Mouse (Mus musculus): Measurements from ENCODE around the gene Zfp791. TPM values are rescaled to one million over a fixed set of nuclear protein-coding genes. Genes with fewer than 3 reads are reported as not detected.
"Not testable (repeated sequence)": the region's sequence is repeated elsewhere in the genome, so short reads cannot be mapped to it uniquely, and the experiment has no call there.

Gene Zfp791
- total RNA-seq, 2 experiments from 2014 or later, result 2.5 to 2.8 TPM

DNA sequence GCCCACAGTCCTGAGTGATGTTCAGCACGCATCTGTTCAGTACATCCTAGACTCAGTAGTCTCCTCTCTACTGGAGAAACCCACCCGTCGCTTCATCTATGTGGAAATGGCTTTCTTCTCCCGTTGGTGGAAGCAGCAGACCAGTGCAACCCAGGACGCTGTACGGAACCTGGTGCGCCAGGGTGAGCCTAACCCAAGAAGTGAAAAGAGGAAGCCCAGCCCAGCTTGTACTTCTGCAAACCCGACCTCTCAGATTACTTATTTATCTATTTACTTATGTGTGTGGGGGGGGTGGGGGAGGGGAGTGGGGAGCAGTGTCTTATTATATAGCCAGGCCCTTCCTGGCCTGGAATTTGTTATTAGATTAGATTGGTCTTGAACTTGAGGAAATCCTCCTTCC, 38.3 kb downstream of the Zfp791 start:
- intact Hi-C loops (cut with DNase I), result loop anchor here (5.0 kb wide), 2 partner anchors 213 to 323 kb away; partner anchors contain the start of genes Orc6 and Vps35

DNA sequence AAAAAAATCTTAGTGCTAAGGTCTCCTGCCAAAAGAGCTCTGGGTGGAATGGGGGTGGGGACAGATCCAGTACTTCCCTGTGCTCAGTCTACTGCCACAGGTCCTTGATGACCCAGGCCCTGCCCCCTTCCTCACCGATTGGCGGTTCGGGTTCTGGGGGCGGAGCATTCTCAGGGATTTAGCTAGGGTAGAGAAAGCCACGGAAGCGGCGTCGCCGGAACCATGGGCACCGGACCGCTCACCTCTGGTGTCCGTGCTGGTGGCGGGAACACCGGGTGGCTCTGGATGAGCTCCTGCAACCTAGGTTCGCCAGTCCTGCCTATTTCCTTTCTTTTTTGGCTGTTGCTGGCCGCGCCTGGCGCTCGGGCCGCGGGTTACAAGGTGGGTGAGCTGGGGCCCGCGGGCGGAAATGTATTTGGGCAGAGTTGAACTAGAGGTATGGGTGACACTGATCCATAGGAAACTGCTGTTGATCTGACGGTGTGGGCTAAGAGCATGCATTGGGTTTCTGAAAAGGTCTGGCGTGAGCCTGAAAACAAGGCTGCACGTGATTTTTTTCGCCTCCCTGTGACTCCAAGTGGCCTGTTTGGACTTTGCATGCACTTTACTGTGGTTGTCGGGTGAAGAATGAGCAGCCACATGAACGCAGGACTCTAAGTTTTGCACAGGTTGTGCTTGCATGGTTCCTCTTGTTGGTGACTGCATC, 39.6 kb downstream of the Zfp791 start, which contains the start of gene Man2b1:
Gene Man2b1 (plus strand): TSS at position 163 of the 706 bp plus-strand sequence.
- peak; percentile 92 to 93 for DNase-seq
- intact Hi-C loops (cut with DNase I), result loop anchor here (5.0 kb wide), 2 partner anchors 214 to 324 kb away; partner anchors contain the start of genes Orc6 and Vps35

More for the DNA sequence above, 38.3 kb downstream of the Zfp791 start:
- DNase-seq, result no peak

- DNase-seq, result not testable (repeated sequence)
- intact Hi-C loops (cut with DNase I), result loop anchor here (5.0 kb wide), 2 partner anchors 215 to 325 kb away; partner anchors contain the start of genes Orc6 and Vps35
Measured at GRCm38 (mm10) chr8:85082169-85082568, 40.7 kb downstream of the Zfp791 start.

DNA sequence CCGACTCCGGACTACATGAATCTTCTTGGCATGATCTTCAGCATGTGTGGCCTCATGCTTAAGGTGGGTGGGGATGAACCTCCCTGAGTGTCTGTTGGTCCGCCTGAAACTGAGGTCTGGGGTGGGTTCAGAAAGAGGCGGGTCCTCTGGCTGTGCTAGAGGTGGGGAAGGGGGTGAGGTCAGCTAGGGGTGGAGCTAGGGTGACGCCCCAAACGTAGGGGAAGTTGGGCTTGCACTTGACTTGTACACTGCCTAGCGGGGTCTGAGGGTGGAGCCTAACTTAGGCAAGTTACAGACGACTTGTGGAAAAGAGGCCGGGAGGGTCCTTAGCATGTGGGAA, 41.7 kb downstream of the Zfp791 start, which contains the start of gene Wdr83:
Gene Wdr83 (minus strand): TSS at position 91 of the 340 bp plus-strand sequence.
- intact Hi-C loops (cut with DNase I), result loop anchor here (5.0 kb wide), 2 partner anchors 216 to 326 kb away; partner anchors contain the start of genes Orc6 and Vps35
- peak in 1 of 2 experiments; percentile 44 for DNase-seq

DNA sequence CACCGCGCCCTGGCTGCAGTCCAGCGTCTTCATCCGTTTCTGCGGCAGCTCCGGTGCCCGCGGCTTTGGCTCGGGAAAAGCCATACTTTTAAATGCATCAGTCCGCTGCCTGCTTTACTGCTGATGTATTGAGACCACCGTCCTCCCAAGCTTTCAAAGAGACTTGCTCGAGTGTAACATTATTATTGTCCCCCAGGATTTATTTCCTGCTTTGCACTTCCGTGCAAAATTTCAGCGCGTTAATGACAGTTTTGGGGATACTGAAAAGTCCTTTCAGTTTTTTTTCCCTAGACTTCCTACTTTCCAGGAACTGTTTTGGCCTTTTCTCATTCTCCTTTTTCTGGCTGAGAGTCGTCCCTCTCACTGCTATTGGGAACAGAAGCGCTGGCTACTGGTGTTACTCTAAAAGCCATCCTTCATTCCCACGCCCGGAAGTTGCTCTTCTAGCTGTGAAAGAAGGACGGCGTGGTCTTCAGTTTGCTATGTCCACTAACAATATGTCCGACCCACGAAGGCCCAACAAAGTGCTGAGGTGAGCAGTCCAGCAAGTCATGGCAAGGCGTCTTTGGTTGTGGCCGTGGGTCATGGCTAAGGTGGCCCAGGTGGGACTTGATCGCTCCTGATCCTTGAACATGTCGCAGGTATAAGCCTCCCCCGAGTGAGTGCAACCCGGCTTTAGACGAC, 42.2 kb downstream of the Zfp791 start, which contains the start of gene Wdr83os:
Gene Wdr83os (plus strand): TSS at position 209 of the 684 bp plus-strand sequence.
- intact Hi-C loops (cut with DNase I), result loop anchor here (5.0 kb wide), 2 partner anchors 217 to 327 kb away; partner anchors contain the start of genes Orc6 and Vps35
- peak; percentile 74 to 81 for DNase-seq

DNA sequence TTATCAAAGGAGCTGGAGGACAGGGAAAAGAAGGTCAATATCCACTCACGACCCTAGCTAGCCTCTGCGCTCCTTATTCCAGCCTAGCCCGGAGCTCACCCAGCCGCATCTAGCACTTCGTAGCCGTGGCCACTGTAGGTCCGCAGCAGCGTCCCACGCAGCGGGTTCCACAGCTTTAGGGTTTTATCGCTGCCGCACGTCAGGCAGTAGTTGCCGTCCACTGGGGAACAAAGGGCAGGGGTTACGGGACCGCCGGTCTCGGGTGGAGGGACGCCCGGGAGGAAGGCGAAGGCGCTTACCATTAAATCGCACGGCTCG, 42.7 kb downstream of the Zfp791 start:
- DNase-seq, result no peak
- intact Hi-C loops (cut with DNase I), result loop anchor here (5.0 kb wide), 2 partner anchors 217 to 327 kb away; partner anchors contain the start of genes Orc6 and Vps35

GRCm38 (mm10) chr8:85076993-85077392, 45.9 kb downstream of the Zfp791 start:
- DNase-seq, result peak; percentile 83 to 89
- intact Hi-C loops (cut with DNase I), result loop anchor here (1.0 to 5.0 kb wide), 2 partner anchors 94 to 195 kb away; no protein-coding TSS in a partner anchor

DNA sequence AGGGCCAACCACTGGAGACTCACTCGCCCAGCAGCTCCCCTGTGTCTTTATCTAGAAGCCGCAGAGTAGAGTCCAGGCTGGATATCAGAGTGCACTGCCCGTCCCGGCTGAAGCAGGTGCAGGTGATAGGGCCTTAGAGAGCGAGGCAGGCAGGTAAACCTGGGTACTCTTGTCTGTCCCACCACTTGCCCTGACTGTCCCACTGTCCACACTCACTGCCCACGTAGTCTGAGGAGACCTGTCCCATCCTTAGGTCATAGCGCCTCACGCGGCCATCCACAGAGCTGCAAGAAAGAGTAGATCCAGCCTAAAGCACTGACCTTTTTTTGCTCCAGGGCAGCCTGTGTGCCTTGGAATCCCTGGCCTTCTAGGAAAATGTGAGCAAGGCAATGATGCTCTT, 46.9 kb downstream of the Zfp791 start:
- intact Hi-C loops (cut with DNase I), result loop anchor here (5.0 kb wide), 1 partner anchor 196 kb away; no protein-coding TSS in a partner anchor
- peak; percentile 46 to 65 for DNase-seq

- intact Hi-C loops (cut with DNase I), result loop anchor here (5.0 kb wide), 1 partner anchor 198 kb away; no protein-coding TSS in a partner anchor
Measured at GRCm38 (mm10) chr8:85074617-85075016, 48.3 kb downstream of the Zfp791 start.

DNA sequence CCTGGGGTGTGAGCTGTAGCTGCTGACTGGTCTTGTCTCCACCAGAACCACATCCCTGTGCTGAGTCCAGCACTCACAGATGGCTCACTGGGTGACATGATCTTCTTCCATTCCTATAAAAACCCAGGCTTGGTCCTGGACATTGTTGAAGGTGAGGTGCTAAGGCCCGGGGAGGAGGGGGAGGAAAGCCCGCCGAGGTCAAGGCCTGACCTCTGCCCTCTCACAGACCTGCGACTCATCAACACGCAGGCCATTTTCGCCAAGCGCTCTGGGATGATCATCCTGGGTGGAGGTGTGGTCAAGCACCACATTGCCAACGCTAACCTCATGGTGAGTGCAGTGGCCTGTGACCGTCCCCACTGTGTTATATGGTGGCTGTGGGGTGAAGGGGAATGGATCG, 48.7 kb downstream of the Zfp791 start:
- intact Hi-C loops (cut with DNase I), result no loop called here
- DNase-seq, result no peak

More at GRCm38 (mm10) chr8:85074617-85075016, 48.3 kb downstream of the Zfp791 start:
- no peak for DNase-seq

GRCm38 (mm10) chr8:85073041-85073612, 49.8 kb downstream of the Zfp791 start:
- intact Hi-C loops (cut with DNase I), result no loop called here
- DNase-seq, result no peak

DNA sequence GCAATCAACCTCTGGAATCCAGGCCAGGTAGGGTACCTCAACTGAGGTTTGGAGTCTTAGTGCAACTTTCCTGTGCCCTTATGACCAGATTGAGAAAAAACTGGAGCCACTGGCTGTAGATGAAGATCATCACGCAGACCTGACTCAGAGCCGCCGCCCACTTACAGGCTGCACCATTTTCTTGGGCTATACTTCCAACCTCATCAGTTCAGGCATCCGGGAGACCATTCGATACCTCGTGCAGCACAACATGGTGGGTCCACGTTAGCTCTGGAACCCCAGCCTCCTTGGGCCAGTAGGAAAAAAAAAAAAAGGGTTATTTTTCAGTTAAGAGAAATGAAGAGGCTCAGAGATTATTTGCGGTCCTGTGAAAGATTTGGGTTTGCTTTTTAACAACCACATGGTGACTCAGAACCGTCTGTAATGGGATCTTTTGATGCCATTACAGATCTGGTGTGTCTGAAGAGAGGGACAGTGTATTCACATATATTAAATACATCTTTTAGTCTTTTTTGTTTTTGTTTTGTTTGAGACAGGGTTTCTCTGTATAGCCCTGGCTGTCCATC, 50.4 kb downstream of the Zfp791 start:
- DNase-seq, result no peak
- intact Hi-C loops (cut with DNase I), result no loop called here

- intact Hi-C loops (cut with DNase I), result no loop called here
Measured at GRCm38 (mm10) chr8:85071514-85072281, 51.2 kb downstream of the Zfp791 start, which contains the start of gene Dhps. Gene Dhps, plus strand, starts transcription at chr8:85071757.

DNA sequence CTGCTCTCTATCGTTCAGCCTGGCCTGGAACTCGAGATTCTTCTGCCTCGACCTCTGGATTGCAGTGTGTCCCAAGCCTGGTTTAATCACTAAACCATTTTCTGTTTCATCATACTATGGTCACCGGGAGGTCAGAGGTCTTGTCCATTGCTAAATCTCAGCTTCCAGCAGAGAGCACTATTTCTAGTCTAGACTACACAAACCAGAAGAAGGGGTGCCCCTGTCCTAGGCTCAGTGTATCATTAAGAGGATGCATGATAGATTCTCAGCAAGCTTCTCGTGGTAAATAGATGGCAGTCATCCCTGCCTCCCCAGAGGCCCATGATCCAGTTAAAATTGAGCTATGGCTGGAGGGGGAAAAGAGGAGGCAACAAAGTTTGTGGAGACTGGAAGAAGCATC, 51.9 kb downstream of the Zfp791 start:
- intact Hi-C loops (cut with DNase I), result no loop called here
- DNase-seq, result peak in 1 of 2 experiments; percentile 22

More at GRCm38 (mm10) chr8:85071514-85072281, 51.2 kb downstream of the Zfp791 start, which contains the start of gene Dhps:
- peak; percentile 93 to 94 for DNase-seq

DNA sequence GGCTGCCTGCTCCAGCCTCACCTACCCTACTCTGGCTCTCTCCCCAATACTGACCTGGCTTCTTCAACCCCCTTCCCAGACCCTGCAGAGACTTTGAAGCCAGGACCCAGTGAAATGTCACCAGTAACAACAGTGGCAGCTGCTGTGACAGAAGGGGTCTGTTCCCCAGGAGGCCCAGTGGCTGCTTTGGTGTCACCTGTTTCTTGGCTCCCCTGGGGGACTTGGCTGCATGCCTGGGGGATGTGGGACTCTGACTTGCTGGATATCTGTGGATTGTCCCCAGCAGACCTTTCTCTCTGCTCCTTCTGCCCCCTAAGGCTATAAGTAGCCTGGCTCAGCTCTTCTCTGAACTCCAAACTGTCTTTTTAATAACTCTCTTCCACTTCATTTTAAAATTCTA, 54.9 kb downstream of the Zfp791 start, which contains the start of gene Gm5741:
Gene Gm5741 (minus strand): TSS at position 1 of the 400 bp plus-strand sequence.
- no peak for DNase-seq
- intact Hi-C loops (cut with DNase I), result no loop called here

DNA sequence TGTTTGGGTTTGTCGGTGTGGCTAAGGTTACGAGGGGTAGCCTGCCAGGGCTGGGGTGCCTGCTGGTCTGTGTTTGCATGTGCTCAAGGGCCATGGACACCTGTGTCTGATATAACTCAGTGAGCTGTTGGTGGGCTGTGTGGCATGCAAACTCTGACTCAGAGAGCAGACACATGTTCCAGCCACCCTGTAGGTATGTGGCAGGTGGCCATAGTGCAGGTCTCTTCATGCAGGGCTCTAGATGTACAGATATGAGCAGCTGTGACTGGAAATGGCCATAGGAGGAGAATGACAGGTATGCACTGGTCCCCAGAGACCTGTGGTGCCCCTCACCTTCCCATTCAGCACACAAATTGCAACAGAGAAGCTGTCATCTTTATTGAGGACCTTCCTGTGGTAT, 55.7 kb downstream of the Zfp791 start:
- intact Hi-C loops (cut with DNase I), result no loop called here

DNA sequence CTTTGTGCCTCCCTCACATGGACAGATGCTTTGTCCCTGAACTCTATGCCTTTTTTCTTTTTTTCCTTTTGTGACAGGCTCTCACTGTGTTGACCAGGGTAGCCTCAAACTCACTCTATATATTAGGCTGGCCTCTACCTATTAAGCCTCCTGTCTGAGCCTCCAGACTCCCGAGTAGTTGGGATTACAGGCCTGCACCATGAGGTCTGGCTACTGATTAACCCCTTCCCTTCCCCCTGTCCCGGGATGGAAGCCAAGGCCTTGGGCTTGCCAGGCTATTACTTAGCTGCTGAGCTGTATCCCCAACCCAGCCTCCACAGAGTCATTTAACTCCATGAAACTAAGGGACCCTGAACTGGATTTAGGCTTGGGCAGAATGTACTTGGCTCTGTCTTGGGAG, 57.7 kb downstream of the Zfp791 start:
- intact Hi-C loops (cut with DNase I), result no loop called here
- no peak for DNase-seq

More for the DNA sequence above, 55.7 kb downstream of the Zfp791 start:
- no peak for DNase-seq

- intact Hi-C loops (cut with DNase I), result no loop called here
- DNase-seq, result no peak
Measured at GRCm38 (mm10) chr8:85062603-85063002, 60.3 kb downstream of the Zfp791 start.

DNA sequence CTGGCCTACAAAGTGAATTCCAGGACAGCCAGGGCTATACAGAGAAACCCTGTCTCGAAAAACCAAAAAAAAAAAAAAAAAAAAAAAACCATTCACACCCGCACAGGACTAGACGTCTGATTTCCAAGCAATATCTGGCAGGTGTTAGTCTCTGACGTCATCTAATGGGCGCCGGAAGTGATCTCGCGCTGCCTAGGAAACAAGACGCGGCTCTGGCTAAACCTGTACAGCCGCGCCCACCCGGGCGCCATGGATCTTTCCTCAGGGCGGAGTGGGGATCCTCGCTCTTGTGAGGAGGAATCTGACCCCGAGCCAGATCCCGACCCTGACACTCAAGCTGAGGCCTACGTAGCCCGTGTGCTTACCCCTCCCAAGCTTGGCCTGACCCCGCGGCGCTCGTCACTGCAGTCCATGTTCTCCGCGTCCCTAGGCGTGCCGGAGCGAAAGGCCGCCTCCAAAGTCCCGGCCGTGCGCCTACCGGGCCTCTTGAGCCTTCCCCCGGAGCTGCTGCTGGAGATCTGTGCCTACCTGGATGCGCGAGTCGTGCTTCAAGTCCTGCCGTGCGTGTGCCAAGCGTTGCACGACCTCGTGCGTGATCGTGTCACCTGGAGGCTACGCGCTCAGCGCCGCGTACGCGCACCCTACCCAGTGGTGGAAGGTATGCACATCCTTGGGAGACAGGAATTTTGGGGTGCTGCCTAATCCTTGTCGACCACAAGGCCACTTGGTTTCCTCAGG, 62.8 kb downstream of the Zfp791 start, which contains the start of gene Fbxw9:
Gene Fbxw9 (plus strand): TSS at position 177 of the 738 bp plus-strand sequence.
- intact Hi-C loops (cut with DNase I), result no loop called here
- DNase-seq, result peak; percentile 93 to 95

Data from heart, postnatal 10 days (tissue).